Mouse (Mus musculus) bone marrow macrophage, adult 2 months (primary cell): Measurements from ENCODE around the gene Tango6.

ENCODE experiments used
- CTCF ChIP-seq: IDR thresholded peaks from 2 replicates; pipeline ENCODE4 v1.5.1; 2012; ENCODE audit warnings: low read depth, mild to moderate bottlenecking, low read length, moderate library complexity
- POLR2A ChIP-seq: IDR thresholded peaks from 2 replicates; pipeline ENCODE4 v1.6.1; 2012; ENCODE audit warnings: mild to moderate bottlenecking, low read depth, low read length, borderline replicate concordance

GRCm38 (mm10) chr8:106648421-106648820 is 34.4 kb upstream of the Tango6 start:
- no peak for TF ChIP-seq CTCF
- TF ChIP-seq POLR2A: no peak
